Mouse (Mus musculus): Measurements from ENCODE around the gene Thoc7. TPM values are rescaled to one million over a fixed set of nuclear protein-coding genes. Genes with fewer than 3 reads are reported as not detected.

Thoc7 gene
- total RNA-seq, 2 experiments from 2014 or later = 226 to 263 TPM

DNA sequence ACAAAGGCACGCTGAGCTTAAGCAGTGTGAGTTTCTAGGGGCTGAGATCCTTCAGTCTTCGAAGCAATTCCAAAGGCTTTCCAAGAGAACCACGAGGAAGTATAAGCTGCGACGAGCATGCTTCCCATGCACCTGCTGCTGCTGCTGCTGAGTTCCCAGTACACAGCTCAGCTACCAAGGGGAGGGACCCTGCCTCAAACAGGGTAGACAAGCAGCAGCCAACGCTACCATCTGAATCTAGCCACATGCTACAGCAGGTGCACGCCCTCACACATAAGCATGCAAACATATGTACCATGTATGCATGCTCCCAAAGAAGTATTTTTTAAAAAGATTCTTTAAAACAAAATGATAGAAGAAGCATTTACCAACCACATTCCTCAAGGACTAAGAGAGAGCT is 13.3 kb downstream of the Thoc7 start:
- no peak for ATAC-seq (replicated peaks; ENCODE audit: low FRiP score, low TSS enrichment, poor library complexity, severe bottlenecking)

DNA sequence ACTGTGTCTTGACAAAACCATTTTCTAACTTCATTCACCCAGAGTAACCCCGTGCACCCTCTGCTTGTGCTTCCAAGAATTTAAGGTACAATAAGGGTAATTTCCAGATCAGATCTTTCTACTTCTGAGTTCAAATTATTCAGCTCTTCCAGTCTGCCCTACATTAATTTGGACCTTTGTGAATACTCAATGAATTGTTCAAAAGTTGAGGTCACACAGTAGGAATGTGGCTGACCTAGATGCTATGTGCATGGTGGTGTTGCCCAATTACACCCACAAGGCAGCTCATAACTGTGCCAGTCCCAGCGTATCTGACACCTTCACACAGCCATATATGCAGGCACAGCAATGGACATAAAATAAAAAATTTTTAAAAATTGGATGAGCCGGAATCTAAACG is 17.0 kb downstream of the Thoc7 start:
- ATAC-seq (replicated peaks; ENCODE audit: low FRiP score, low TSS enrichment, poor library complexity, severe bottlenecking) = no peak

DNA sequence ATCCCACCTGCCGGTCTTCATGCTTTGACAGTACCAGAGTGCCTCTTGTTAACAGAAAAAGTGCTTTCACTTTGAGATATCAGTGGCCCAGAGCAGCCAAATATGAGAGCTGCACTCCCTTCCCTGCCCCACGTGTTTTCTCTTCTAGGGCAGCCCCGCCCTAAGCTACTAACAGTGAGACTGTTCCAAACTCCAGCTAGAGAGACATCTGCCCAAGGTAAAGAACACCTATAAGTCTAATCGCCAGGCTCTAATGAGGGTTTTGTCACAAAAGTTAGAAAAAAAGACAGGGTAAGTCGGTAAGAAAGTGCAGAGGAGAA is 27.6 kb downstream of the Thoc7 start:
- ATAC-seq (replicated peaks; ENCODE audit: low FRiP score, low TSS enrichment, poor library complexity, severe bottlenecking) = peak; percentile 53

DNA sequence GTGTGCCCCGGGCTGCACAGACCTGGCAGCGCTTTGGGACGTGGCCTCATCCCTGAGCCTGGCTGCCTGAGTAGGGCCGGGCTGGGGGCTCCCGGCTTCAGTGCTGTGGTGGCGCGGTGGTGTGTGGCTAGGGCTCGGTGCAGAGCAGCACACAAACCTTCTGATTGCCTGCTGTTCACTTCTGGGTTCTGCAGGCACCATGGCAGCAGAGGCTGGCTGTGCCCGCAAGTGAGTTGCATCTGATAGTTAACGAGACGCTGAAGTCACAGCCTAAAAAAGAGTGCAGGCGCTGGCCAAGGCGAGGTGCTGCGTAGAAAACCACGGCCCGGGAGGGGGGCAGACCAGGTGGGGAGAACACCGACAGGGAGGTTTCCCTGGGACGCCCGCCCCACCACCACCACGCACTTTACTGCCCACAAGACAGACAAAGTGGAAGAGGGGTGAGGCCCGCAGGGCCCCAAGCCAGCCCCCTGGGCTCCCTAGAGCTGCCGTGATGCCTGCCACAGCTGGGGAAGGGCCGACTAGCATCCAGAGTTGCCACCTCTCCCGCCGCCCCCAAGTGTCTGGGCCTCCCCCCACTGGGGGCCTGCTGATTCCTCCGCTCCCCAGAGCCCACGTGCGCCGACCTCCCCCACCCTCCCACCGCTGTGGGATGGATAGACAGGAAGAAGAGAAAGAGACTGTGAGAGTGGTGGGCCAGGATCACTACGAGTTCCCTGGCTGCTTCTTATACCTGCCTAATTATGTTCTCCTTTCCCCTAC is 28.2 kb downstream of the Thoc7 start:
- peak; percentile 91 for ATAC-seq (replicated peaks; ENCODE audit: low FRiP score, low TSS enrichment, poor library complexity, severe bottlenecking)

DNA sequence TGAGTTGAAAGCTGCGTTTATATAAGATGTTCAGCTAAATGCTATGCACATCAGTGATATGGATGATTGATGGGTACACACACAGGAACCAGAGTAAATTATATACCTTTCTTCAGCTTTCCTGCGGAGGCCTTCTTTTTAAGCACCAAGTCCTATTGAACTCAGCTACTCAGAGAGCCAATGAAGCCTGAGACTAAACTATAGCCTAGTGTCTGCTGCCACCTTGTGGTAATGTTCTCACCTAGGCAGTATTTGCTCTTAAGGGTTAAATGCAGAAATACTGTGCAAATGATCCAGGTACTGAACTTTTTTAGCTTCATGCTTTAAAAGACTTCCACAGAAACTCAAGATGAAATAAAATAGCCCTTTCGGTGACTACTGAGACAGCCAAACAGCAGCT is 44.0 kb downstream of the Thoc7 start:
- peak; percentile 89 for ATAC-seq (replicated peaks; ENCODE audit: low FRiP score, low TSS enrichment, poor library complexity, severe bottlenecking)

DNA sequence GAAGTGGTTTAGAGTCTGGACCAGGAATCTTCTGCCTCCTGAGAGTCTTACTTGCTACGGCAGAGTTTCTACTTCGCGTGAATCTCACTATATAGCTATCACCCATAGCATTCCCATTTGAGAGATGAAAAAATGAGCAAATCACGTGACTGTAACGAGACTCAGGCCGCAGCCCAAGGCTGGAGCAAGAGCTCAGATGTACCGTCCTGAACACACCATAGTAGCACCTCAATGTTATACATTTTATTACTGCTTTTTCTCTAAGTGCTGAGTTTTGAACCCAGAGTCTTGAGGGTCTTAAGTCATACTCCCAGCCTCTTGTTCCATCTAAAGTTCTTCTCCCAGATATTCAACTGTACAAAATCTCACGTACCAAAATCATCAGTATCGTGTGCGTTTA is 44.4 kb downstream of the Thoc7 start:
- ATAC-seq (replicated peaks; ENCODE audit: low FRiP score, low TSS enrichment, poor library complexity, severe bottlenecking) = no peak

DNA sequence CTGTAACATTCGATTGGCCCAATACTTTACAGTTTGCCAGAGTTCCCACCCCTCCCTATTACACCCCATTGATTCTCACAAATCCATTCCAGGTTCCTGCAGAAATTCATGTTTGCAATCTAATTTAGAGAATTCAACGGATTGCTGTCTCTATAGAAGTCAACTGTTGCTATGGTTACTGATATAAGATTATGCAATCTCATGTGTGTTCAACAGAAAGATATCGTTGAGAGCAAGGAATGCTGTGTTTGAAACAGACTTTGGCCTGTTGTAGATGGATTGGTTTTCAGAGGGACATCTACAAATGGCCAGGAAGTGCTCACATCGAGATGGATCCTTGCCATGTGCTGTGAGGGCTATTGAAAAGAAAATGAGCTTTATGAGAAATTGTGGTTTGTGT is 46.4 kb downstream of the Thoc7 start:
- no peak for ATAC-seq (replicated peaks; ENCODE audit: low FRiP score, low TSS enrichment, poor library complexity, severe bottlenecking)

DNA sequence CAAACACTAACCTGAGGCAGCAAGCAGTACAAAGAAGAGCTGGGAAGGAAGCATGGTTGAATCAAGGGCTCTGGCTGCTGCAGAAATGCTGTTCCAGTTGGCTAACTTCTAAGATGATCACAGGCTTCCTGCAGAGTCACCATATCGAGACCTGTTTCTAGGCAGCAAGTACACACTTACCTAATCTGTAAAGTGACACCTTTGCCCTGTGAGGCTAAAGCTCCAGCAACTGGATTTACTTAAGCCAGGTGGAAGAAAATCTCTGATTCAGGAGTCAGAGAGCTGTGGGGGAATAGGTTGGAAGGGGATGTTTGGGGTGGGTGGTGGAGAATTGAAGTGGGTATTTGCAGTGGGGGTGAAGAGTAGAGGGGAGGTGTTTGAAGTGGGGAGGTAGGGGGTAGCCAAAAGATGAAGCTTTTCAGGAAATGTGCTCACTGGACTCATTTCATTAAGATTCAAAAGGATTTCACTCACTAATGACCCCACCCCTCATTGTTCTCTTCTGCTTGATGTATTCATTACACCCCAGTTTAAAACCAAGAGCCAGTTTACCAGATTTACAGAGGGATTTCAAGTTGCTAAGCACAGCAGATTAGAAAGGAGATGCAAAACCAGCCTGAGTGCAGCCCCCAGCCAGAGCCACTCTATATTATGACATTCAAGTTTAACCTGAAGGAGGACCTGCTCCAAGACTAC is 47.1 kb downstream of the Thoc7 start, which contains the start of gene Gm281:
Gm281 (minus strand) TSS at position 92 of the 696 bp plus-strand sequence.
- no peak for ATAC-seq (replicated peaks; ENCODE audit: low FRiP score, low TSS enrichment, poor library complexity, severe bottlenecking)

DNA sequence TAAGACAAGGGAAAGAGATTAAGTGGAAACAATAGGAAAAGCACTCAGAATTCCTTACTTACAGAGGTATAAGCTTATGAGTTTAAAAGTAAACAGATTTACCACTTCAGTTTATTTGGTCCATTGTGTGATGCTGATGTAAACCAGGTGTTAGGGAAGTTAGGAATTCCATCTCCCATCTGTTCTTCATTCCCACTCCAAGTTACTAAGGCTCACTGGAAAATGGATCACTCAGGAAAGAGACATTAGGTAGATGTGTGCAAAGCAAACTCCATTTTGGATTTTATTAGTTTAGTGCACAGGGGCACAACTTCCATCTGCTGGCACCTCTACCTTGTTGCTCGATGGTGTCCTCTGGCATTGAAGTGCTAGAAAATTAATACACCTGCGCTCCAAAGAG is 51.5 kb downstream of the Thoc7 start:
- no peak for ATAC-seq (replicated peaks; ENCODE audit: low FRiP score, low TSS enrichment, poor library complexity, severe bottlenecking)

DNA sequence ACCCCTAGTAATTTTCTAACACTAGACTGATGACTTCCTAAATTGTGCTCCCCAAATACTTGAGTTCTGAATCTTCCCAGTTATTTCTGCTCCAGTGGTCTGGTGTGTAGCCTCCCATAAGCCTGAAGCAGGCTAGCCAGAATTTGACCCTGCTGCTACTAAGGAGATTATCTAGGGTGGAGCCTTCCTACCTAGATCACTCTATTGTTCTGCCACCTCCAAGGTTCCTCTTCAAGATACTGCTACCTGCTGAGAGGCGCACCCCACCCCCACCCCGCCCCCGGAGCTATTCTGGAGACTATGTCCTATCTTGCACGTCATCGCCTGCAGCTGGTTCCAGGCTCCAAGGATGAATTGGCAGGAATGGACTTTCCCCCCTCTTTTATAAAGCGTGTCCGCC is 54.5 kb downstream of the Thoc7 start:
- ATAC-seq (replicated peaks; ENCODE audit: low FRiP score, low TSS enrichment, poor library complexity, severe bottlenecking) = no peak

DNA sequence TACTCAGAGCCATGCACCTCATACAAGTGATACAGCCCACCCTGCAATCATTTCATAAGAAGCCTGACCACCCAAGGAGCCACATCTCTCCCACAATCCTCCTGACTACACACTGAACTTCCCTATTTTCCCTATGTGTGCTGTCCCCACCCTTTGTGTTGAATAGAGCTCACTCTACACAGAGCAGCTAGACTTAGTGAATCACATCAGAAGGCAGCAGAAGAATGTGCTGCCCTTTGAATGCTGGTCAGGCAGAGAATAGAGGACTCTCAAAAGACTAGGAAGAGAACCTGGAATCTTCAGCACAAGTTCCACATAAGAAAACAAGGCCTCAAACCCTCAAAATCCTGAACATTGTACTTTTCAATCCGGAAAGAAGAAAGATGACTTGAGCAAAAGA is 55.2 kb downstream of the Thoc7 start:
- ATAC-seq (replicated peaks; ENCODE audit: low FRiP score, low TSS enrichment, poor library complexity, severe bottlenecking) = no peak

DNA sequence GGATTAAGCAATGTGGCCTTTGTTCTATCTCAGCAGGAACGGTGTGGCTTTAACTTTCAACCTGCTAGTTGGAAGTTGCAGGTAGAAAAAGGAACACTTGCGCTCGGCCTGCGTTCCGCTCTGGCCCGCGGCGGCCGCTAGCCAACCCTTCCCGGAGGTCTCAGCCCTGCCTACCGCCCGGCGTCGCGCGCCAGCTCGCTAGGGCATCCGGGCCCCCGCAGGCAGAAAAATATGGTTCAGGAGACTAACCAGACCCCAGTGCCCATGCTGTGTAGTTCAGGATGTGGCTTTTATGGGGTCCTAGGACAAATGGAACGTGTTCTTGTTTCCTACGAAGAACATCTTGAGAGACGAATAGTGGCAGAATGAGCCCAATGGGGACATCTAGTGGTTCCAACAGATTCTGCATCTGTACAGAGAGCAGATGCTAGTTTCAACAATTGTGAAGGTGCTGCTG is 60.0 kb downstream of the Thoc7 start:
- ATAC-seq (replicated peaks; ENCODE audit: low FRiP score, low TSS enrichment, poor library complexity, severe bottlenecking) = peak; percentile 94

Other genes with a start within 250 kb of the Thoc7 start
- gene Gm281, start 47.4 kb downstream of the Thoc7 start, total RNA-seq (2014; fragmentation: Nextera tagmentation) = not detected in 2 replicates
- gene Gm281, start 47.4 kb downstream of the Thoc7 start, total RNA-seq (2017) = not detected in 2 replicates
- gene Atxn7, start 412 bp downstream of the Thoc7 start, total RNA-seq (2014; fragmentation: Nextera tagmentation) = 29.9 and 31.2 TPM in 2 replicates
- 24.8 and 27.8 TPM in 2 replicates for gene Atxn7, start 412 bp downstream of the Thoc7 start, total RNA-seq (2017)
- gene Psmd6, start 159.1 kb upstream of the Thoc7 start, total RNA-seq (2014; fragmentation: Nextera tagmentation) = 154 and 175 TPM in 2 replicates
- gene Psmd6, start 159.1 kb upstream of the Thoc7 start, total RNA-seq (2017) = 296 and 300 TPM in 2 replicates
- gene Olfr720, start 225.0 kb upstream of the Thoc7 start, total RNA-seq (2014; fragmentation: Nextera tagmentation) = not detected in 2 replicates
- gene Olfr720, start 225.0 kb upstream of the Thoc7 start, total RNA-seq (2017) = not detected in 2 replicates

All from megakaryocyte-erythroid progenitor cell, adult 5-6 weeks (primary cell).